Mouse (Mus musculus) bone marrow, adult 2 months (tissue): ENCODE results near the gene Stard9.

Source experiments
- CTCF ChIP-seq: fragments of 200-500 bp; IDR thresholded peaks from 2 replicates; pipeline ENCODE4 v1.5.1; 2011; ENCODE audit warnings: low read length, control low read depth; ENCODE audit not compliant: control insufficient read depth, insufficient read depth
- POLR2A ChIP-seq: fragments of 200-500 bp; IDR thresholded peaks from 2 replicates; pipeline ENCODE4 v1.6.1; 2011; ENCODE audit warnings: low read depth, mild to moderate bottlenecking, control low read depth, low read length, borderline replicate concordance; ENCODE audit not compliant: control insufficient read depth

DNA sequence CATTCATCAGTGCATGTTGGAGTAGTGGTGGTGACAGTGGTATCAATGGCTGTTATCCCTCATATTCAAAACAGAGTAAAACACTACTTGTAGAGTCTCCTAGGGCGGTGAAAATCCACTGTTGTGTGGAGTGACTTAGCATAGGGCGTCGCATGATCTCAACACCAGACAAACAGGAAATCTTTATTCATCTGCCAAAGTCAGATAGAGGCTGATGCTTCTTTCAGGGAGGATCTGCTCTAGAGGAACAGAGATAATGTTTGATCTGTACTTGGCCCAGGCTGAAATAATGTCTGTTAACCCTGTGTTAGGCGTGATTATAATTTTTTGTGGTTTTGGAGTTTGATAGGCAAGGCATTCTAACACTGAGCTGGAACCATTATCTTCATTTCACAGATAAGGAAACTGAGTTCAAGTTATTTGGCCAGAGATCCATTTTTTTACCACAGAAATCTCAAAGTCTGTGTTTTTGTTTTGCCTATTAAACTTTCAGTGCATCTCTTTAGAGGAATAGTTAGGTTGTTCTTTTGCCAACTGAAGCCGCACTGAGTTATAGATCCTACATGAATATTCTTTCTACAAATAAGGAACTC, 31.7 kb downstream of the Stard9 start:
- TF ChIP-seq CTCF: no peak
- TF ChIP-seq POLR2A: no peak
